Mouse (Mus musculus) embryonic facial prominence, embryonic 14.5 days (tissue): ENCODE measurements at regions not wholly inside any gene's neighbourhood (a gene's known extent, or its start where the extent isn't known, plus 50 kb on each side); places are given as distances from the start of the nearest gene placed in this dataset.
"Not testable (repeated sequence)": the region's sequence is repeated elsewhere in the genome, so short reads cannot be mapped to it uniquely, and the experiment has no call there.

Experiments used
- ATAC-seq: fragments of 200-750 bp; cut with Nextera tagmentation; 2 replicates; pipeline ENCODE4 v1.8.0; 2017; ENCODE audit warnings: low read depth, moderate number of reproducible peaks, moderate TSS enrichment
- DNase-seq: peaks from one replicate; pipeline ENCODE4 v3.0.0-alpha.2; 2015; ENCODE audit warnings: low spot score
- H3K27ac ChIP-seq: fragments of 300-500 bp; sonication (generic); replicated peaks from 2 replicates; pipeline ENCODE4 v1.5.1; 2014; ENCODE audit warnings: low read depth, mild to moderate bottlenecking, low read length, moderate library complexity
- H3K27me3 ChIP-seq: fragments of 300-500 bp; sonication (generic); replicated peaks from 2 replicates; pipeline ENCODE4 v1.6.1; 2014; ENCODE audit warnings: low read length; ENCODE audit not compliant: control insufficient read depth, insufficient read depth
- H3K36me3 ChIP-seq: fragments of 300-500 bp; sonication (generic); 2 replicates; pipeline ENCODE4 v1.6.1; 2014; ENCODE audit warnings: low read length, mixed read lengths; ENCODE audit not compliant: control insufficient read depth, insufficient read depth
- H3K4me1 ChIP-seq: fragments of 300-500 bp; sonication (generic); 2 replicates; pipeline ENCODE4 v1.6.1; 2014; ENCODE audit warnings: antibody characterized with exemption, low read length; ENCODE audit not compliant: control insufficient read depth, insufficient read depth
- H3K4me2 ChIP-seq: fragments of 300-500 bp; sonication (generic); 2 replicates; pipeline ENCODE4 v1.6.1; 2014; ENCODE audit warnings: low read depth, mild to moderate bottlenecking, low read length, moderate library complexity, mixed read lengths
- H3K4me3 ChIP-seq: fragments of 300-500 bp; sonication (generic); 2 replicates; pipeline ENCODE4 v1.5.1; 2014; ENCODE audit warnings: low read depth, mild to moderate bottlenecking, low read length
- H3K9ac ChIP-seq: fragments of 300-500 bp; sonication (generic); 2 replicates; pipeline ENCODE4 v1.6.1; 2014; ENCODE audit warnings: low read depth, mild to moderate bottlenecking, low read length, moderate library complexity, mixed read lengths
- H3K9me3 ChIP-seq: fragments of 300-500 bp; sonication (generic); 2 replicates; pipeline ENCODE4 v1.6.1; 2016; ENCODE audit warnings: low read length; ENCODE audit not compliant: control insufficient read depth
- WGBS: fragments of 180-500 bp; shearing (Covaris S2); extraction: QIAGEN DNeasy Blood & Tissue Kit; methylation state at CpG from one replicate; pipeline ENCODE4 v1.1.7; 2014; 5-methylcytosine and 5-hydroxymethylcytosine counted together

DNA sequence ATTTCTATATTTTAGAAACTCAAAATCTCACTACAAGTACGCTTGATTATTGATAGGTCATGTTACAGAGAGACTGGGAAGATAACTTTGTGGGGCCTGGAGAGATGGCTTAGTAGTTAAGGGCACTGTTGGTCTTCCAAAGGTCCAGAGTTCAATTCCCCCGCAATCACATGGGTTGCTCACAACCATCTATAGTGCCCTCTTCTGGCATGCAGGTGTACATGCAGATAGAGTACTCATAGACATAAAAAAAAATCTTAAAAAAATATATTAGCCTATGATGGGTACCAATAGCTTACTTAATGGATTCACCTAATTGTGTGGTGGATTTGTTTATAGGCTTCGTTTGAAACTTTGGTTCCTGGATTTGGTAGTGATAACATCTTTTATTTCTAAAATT, 654.2 kb upstream of the Marcks start:
- Histone ChIP-seq H3K4me2 (no peak overlapping the region), H3K27ac (no peak overlapping the region), H3K4me1 (peaks cover 2% of the 10 kb centered on the region; the same call in 1 of the 2 replicates), H3K4me3 (no peak overlapping the region), H3K9me3 (no peaks in the 10 kb centered on the region), H3K36me3 (no peaks in the 10 kb centered on the region), H3K9ac (no peak overlapping the region), H3K27me3 (no peaks in the 10 kb centered on the region)
- WGBS: 82% methylated on average over 3 of the region's 3 CpGs
- no peak for ATAC-seq
- no peak for DNase-seq

DNA sequence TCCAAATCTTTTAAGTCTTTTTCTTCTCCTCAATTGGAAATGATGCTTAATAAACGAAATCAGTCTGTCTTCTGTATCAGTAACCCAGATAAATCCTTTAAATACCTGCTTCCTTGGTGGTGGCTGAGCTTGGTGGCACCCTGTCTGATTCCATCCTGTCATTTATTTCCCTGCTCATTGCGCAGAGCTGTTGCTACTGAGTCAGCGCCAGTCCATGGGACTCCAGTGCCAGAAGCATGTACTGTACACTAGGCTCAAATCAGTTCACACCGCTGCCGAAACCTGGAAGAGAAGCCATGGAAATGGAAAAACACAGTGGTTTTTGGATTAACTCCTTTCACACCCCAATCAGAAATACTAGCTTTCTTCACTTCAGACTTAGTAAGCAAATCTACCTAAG, 649.3 kb upstream of the Marcks start:
- no peak overlapping the region for H3K4me3 ChIP-seq
- ATAC-seq (no peak), DNase-seq (no peak)
- WGBS: 74% methylated on average over 5 of the region's 5 CpGs
- no peak overlapping the region for H3K9ac ChIP-seq
- H3K27me3 ChIP-seq: no peaks in the 10 kb centered on the region
- no peak overlapping the region for H3K27ac ChIP-seq
- H3K4me1 ChIP-seq: no peaks in the 10 kb centered on the region
- H3K4me2 ChIP-seq: no peak overlapping the region
- no peaks in the 10 kb centered on the region for H3K9me3 ChIP-seq
- no peaks in the 10 kb centered on the region for H3K36me3 ChIP-seq

DNA sequence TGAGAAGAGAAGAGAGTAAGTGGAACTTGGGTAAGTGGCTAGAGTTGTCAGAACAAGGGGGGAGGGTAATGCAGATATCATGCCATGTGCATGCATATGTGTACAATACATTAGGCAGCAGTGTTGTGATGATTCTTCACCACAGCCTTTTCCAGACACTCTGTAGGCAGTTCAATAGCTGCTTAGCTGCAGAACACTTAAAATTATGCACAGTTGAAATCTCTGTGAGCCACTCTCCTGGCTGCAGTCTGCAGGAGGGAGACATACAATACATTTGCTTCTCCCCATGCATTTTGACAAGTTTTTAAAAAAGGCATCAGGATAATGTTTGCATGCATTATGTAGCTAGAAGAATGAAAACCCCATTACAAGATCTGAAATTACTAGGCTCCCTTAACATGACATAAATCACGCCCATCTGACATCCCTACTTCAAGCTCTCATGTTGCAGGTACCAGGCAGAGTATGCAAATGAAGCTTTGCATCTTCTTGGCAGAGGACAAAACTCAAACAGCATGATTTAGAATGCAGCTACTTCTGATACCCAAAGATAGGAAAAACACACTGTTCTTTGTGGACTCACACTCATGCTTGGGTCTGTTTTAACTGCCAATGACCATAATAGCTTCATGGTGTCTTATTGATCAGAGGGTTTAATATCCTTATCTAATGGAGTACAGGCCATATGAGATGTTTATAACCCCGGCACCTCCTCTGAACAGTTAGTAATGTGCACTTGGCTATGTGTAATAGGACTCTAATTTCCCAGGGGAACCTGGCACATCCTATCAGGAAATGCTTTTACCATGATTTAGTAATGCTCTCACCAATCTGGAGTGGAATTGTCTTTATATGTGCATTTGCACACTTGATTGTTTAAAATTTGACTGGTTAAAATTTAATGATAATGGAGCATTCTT, 640.9 kb upstream of the Marcks start:
- peak; percentile 26 for DNase-seq
- H3K4me1 ChIP-seq: no peaks in the 10 kb centered on the region
- H3K36me3 ChIP-seq: no peaks in the 10 kb centered on the region
- no peak overlapping the region for H3K4me3 ChIP-seq
- no peak overlapping the region for H3K4me2 ChIP-seq
- H3K27ac ChIP-seq: no peak overlapping the region
- 47% methylated on average over 2 of the region's 2 CpGs for WGBS
- no peaks in the 10 kb centered on the region for H3K27me3 ChIP-seq
- ATAC-seq: no peak
- no peak overlapping the region for H3K9ac ChIP-seq
- H3K9me3 ChIP-seq: no peaks in the 10 kb centered on the region

DNA sequence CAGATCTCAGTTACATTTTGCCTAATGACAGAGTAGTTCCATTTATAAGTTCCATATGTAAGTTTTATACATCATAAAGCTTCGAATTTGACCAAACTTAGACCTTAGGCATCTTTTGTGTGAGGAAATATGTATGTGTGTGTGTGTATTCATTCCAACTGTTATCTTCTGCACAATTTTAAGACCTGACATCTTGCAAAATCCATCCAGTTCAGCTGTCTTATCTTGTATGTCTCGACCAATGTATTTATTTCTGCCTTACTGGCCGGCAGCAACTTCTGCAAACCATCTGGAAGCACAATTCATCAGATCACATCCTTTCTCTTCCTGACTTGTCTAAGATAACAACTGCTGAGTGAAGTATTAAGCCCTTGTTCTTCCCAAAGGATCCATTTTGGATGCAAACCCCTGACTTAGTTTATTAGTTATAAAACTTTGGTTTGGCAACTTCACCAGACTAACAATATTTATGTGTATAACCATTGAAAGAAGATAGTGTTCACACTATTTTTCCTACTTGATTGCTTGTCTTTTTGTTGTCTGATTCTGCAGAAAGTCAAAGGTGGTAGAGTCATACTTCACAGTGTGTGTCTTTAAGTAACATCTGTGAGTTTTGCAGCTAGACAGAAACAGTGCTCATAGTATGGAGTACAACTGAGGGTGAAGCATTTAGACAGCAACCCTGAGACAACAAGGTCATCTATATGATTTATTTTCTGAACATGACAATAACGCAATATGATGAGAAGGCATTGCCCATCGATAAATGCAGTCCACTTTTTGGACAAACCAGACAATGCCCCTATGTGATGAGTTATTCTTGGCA, 622.0 kb upstream of the Marcks start:
- Histone ChIP-seq H3K4me1 (no peaks in the 10 kb centered on the region), H3K9me3 (no peaks in the 10 kb centered on the region), H3K36me3 (no peaks in the 10 kb centered on the region), H3K27me3 (no peaks in the 10 kb centered on the region), H3K4me2 (no peak overlapping the region), H3K27ac (no peak overlapping the region), H3K9ac (no peak overlapping the region), H3K4me3 (no peak overlapping the region)
- WGBS: 54% methylated on average over 5 of the region's 5 CpGs
- peak; percentile 37 for DNase-seq
- no peak for ATAC-seq

DNA sequence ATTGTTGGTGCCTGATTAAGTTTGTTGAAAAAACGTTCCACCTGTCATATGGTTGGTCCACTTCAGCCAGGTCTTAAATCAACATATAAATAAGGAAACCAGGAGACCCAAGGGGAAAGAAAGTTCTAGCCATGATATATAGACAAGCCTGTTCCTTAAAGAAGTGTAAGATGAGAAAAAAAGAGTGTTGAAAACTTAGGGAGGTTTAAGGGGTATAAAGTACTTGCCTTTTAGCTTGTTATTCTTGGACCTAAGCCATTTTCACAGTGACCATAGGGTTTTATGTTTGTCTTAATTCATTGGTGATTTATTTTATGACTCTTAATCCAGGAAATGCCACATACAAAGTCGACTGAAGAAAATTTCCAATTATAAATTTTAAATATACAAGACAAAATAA, 602.9 kb upstream of the Marcks start:
- no peak overlapping the region for H3K27ac ChIP-seq
- ATAC-seq (no peak), DNase-seq (no peak)
- H3K9me3 ChIP-seq: peaks cover 5% of the 10 kb centered on the region; the same call in 1 of the 2 replicates
- H3K4me3 ChIP-seq: no peak overlapping the region
- no peaks in the 10 kb centered on the region for H3K36me3 ChIP-seq
- H3K9ac ChIP-seq: no peak overlapping the region
- H3K4me2 ChIP-seq: no peak overlapping the region
- WGBS: 28% methylated on average over 2 of the region's 2 CpGs
- no peaks in the 10 kb centered on the region for H3K4me1 ChIP-seq
- no peaks in the 10 kb centered on the region for H3K27me3 ChIP-seq

DNA sequence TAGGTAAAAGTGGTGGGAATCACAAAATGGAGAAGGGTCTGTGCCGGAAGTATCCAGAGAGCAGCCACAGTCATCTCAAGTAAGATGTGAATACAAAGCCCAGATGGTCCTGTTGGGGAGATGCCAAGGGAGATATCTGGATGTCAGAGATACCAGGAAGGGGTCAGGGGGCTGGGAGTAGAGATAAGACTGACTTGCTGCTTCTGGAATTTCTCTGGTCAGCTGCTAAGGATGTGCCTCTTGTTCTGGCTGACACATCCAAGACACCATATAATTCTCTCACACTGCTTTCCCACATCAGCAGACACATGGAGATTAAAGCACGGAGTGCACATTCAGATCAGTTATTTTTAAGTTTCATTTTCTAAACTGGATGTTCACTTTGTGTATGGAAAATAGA, 600.3 kb upstream of the Marcks start:
- Histone ChIP-seq H3K4me2 (no peak overlapping the region), H3K9ac (no peak overlapping the region), H3K4me3 (no peak overlapping the region), H3K36me3 (no peaks in the 10 kb centered on the region), H3K4me1 (no peaks in the 10 kb centered on the region), H3K9me3 (peaks cover 5% of the 10 kb centered on the region; the same call in 1 of the 2 replicates), H3K27me3 (no peaks in the 10 kb centered on the region), H3K27ac (no peak overlapping the region)
- no peak for ATAC-seq
- 66% methylated on average over 2 of the region's 2 CpGs for WGBS
- no peak for DNase-seq

DNA sequence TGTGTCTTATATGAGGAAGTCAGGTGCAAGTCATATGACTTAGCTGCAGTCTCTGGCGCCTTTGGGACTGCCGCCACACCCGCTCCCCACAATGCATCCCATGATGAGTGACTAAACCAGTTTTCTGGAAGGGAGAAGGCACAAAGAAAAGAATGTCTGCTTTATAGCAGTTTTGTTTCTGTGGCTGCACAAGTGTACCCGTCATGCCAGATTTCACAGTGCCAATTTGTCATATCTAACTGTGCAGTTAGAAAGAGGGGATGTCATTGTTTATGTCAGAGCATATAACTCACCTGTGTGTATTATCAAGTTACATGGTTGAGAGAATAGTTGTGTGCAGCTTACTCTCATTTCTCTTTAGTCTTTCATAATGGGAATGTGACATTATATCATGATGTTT, 586.9 kb upstream of the Marcks start:
- H3K9me3 ChIP-seq: no peaks in the 10 kb centered on the region
- H3K4me2 ChIP-seq: no peak overlapping the region

DNA sequence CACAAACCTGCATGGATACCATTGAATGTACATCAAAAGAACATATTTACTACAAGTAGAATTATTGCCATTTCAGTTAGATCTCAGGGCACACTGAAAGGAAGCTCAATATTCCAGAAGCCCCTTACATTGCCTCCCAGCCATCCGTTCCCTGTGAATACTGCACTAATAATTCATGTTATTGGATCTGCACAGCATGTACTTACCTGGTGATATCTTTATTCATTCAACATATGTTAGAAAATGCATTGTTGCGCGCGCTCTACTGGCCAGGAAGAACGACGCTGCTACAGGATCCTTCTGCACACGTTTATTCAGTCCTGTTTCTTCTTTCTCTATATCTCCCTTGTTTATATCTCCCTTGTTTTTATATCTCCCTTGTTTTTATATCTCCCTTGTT, 586.3 kb upstream of the Marcks start:
- not testable (repeated sequence) for H3K9me3 ChIP-seq, DNase-seq, H3K4me2 ChIP-seq, H3K36me3 ChIP-seq, H3K27me3 ChIP-seq, H3K4me3 ChIP-seq, ATAC-seq, H3K27ac ChIP-seq, H3K9ac ChIP-seq, H3K4me1 ChIP-seq
- WGBS: 88% methylated on average over 7 of the region's 7 CpGs

More for the DNA sequence above, 586.9 kb upstream of the Marcks start:
- Histone ChIP-seq H3K27ac (no peak overlapping the region), H3K27me3 (no peaks in the 10 kb centered on the region), H3K4me3 (no peak overlapping the region), H3K36me3 (no peaks in the 10 kb centered on the region), H3K9ac (no peak overlapping the region), H3K4me1 (no peaks in the 10 kb centered on the region)
- 75% methylated on average over 4 of the region's 4 CpGs for WGBS
- DNase-seq (peak; percentile 35), ATAC-seq (peak; percentile 85; the same call in 1 of the 2 replicates)
